Mouse (Mus musculus) large intestine, adult 2 months (tissue): ENCODE data around the gene Gm12216. TPM values are rescaled to one million over a fixed set of nuclear protein-coding genes. Genes with fewer than 3 reads are reported as not detected.
A peak's percentile ranks its signal among the peaks of the same experiment; 100 is the strongest.

Experiments
- DNase-seq: peaks from one replicate; pipeline ENCODE4 v3.0.0-alpha.2; 2012; ENCODE audit warnings: low read depth, low spot score
- WGBS: fragments of 180-500 bp; shearing (Covaris S2); methylation state at CpG from one replicate; pipeline ENCODE4 v1.1.7; 2018; 5-methylcytosine and 5-hydroxymethylcytosine counted together
- polyA plus RNA-seq: library from polyadenylated mRNA; depleted of rRNA; stranded (reverse); fragments of >200 nt; gene quantifications from 2 replicates; pipeline ENCODE4 v1.2.3, GENCODE M21; 2012

Gene Gm12216
- polyA plus RNA-seq, 1 experiment = 15.6 TPM

- no peak for DNase-seq
- 72% methylated on average over 5 of the region's 5 CpGs for WGBS
These were observed 80.6 kb downstream of the Gm12216 start for GRCm38 (mm10) chr11:53778455-53778854.

DNA sequence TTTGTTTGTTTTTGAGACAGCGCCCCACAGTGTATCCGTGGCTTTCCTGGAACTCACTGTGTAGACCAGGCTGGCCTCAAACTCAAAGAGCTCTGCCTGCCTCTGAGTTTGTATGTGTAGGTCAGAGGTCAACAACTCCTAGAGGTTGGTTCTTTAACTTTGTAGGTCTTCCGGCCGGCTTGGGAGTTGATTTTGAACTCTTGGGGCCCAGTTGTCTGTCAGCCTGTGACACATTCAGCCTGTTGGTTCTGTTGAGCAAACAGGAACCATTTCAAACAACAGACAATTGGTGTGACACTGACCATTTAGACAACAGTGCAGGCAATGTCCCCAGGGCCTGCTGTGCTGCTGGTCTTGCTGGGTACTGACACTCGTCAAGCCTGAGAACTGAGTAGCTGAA lies 81.3 kb downstream of the Gm12216 start:
- WGBS = 58% methylated on average over 5 of the region's 5 CpGs
- no peak for DNase-seq

DNA sequence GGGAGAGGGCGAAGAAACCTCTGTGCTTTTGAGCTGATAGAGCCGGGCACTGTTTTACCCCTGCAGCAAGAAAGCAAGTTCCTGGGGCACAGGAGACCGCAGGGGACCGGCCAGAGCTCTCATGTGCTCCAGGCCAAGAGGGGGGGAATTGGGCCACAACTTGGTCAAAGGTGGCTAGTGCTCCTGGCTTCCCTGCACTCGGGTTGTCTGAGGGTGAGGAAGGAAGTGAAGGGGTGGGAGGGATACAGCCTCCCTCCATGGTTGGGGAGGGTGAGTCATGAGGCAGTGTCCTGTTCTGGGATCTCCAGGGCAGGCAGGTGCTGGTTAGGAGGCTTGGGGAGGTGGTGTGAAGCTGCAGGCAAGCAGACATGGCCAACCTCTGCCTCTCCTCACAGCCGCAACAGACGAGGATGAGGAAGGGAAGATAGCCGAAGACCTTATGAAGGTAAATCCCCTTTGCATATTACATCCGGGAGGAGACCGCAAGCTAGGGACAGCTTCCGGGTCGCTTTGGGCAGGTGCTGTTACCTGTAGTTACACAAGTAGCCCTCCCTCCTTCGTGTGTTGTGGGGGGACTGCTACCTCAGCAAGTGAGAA lies 84.3 kb downstream of the Gm12216 start:
- no peak for DNase-seq
- WGBS = 70% methylated on average over 13 of the region's 13 CpGs

DNA sequence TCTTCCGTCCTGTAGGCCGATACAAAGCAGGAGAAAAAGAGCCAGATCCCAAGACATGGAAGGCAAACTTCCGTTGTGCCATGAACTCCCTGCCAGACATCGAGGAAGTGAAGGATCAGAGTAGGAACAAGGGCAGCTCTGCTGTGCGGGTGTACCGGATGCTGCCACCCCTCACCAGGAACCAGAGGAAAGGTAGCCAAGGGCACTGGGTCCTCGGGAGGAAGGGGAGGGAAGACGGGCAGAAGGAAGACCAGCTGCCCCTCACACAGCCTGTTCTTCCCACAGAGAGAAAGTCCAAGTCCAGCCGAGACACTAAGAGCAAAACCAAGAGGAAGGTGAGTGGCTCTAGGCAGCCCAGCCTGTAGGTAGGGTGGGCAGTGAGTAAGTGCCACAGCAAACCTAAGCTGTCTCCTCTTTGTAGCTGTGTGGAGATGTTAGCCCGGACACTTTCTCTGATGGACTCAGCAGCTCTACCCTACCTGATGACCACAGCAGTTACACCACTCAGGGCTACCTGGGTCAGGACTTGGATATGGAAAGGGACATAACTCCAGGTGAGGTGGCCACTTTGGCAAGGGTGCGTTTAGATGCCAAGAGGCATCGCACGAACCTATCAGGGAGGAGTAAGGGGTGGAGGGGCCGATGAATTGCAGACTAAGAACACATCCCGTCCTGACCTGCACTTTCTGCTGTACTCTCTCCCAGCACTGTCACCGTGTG lies 85.3 kb downstream of the Gm12216 start:
- 78% methylated on average over 16 of the region's 16 CpGs for WGBS
- DNase-seq = no peak

GRCm38 (mm10) chr11:53773087-53773486 lies 86.0 kb downstream of the Gm12216 start, which contains the start of gene Gm17334:
Gene Gm17334 (minus strand): TSS chr11:53773187.
- 80% methylated on average over 5 of the region's 5 CpGs for WGBS

DNA sequence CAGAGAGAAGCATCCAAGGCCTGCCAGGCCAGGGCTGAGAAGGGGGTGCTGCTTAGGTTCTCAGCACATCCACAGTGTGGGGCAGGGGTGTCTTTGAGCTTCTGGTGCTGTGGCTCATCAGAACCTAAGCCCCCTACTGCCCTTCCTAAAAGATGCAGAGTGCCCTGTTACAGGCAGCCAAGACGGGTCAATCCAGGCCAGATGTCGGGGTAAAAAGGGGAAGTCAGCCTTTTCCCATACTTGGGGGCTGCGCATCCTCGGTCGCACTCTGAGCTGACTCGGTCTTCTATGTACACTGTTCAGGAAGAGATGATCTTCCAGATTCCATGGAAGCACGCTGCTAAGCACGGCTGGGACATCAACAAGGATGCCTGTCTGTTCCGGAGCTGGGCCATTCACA lies 86.5 kb downstream of the Gm12216 start:
- DNase-seq = no peak
- 71% methylated on average over 9 of the region's 9 CpGs for WGBS

More at GRCm38 (mm10) chr11:53773087-53773486, 86.0 kb downstream of the Gm12216 start, which contains the start of gene Gm17334:
- no peak for DNase-seq

DNA sequence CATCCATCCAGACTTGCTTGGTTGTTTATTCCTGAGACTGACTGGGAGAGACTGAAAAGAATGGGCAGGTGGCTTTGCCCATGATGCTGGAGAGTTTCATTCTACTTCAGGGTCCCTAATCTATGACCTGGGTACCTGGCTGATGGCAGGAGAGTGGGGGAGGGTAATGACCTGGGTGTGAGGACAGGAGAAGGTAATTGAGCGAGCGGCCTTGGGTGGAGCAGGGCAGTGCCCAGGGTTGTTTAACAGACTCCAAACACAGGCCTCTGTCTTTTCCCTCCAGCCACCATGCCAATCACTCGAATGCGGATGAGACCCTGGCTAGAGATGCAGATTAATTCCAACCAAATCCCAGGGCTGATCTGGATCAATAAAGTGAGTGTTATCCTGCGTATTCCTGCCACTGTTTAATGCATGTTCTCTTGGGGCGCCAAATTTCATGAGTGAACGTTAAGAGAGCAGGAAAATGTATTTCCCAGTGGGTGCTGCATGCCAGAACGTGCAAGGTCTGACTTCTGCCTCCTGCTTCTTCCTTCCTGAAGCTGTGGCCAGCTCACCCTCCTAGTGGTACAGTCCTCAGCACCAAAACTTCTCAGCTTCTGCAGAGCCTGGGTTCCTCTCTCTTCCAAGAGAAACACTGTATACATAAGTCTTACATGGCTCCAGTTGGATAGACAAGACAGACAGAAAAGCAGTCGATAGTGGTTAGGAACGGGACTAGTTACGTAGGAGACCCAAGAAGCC lies 87.9 kb downstream of the Gm12216 start:
- no peak for DNase-seq
- 20% methylated on average over 11 of the region's 11 CpGs for WGBS

DNA sequence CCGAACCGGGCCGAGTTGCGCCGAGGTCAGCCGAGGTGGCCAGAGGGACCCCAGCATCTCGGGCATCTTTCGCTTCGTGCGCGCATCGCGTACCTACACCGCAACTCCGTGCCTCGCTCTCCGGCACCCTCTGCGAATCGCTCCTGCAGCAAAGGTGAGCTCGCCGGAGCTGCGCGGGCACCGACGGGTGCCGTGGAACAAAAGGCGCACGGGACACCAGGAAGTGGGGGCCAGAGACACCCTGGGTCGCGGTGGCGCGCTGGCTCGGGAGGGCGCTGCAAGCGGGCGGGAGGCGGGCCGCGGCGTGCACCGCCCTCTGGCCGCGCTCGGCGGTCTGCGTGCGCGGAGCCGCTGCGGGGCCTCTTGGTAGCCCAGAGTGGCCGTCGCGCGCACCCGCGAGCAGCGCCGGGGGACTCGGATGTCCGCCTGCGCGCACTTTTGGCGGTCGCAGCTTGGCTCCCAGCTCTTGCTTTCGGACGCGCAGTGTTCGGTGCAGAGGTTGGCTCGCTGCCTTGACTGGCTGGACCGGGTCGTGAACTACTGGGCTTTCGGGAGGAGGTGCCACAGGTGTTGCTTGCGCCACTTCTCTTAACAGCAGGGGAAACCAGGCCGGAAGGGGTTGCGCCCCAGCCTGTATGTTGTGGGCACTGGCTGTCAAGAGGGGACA lies 88.8 kb downstream of the Gm12216 start:
- WGBS = under 1% methylated on average over 75 of the region's 75 CpGs

GRCm38 (mm10) chr11:53769760-53770124 lies 89.3 kb downstream of the Gm12216 start, which contains the start of gene Irf1:
Gene Irf1 (plus strand): TSS chr11:53770014.
- WGBS = under 1% methylated on average over 40 of the region's 40 CpGs
- DNase-seq = peak; percentile 76

More for the DNA sequence above, 88.8 kb downstream of the Gm12216 start:
- DNase-seq = no peak

DNA sequence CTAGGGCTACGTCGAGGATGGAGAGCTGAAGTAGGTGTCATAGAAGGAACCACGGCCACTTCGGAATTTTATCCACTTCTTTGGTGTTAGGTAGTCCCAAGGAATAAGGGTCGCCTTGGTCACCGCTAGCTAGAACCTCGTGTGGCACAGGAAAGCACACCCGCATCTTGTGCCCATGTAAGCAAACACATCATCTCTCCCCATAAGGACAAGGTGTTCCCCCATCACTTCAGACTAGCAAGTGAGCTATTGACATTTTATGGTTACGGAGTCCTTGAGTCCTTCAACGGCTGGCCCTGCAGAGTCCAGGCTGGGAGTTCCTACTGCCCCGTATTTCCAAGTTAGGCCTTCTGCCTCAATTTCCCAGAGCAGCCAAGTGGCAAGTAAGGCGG lies 89.9 kb downstream of the Gm12216 start:
- WGBS = 48% methylated on average over 12 of the region's 12 CpGs
- no peak for DNase-seq

GRCm38 (mm10) chr11:53768422-53769184 lies 90.5 kb downstream of the Gm12216 start:
- WGBS = 85% methylated on average over 13 of the region's 13 CpGs
- no peak for DNase-seq

DNA sequence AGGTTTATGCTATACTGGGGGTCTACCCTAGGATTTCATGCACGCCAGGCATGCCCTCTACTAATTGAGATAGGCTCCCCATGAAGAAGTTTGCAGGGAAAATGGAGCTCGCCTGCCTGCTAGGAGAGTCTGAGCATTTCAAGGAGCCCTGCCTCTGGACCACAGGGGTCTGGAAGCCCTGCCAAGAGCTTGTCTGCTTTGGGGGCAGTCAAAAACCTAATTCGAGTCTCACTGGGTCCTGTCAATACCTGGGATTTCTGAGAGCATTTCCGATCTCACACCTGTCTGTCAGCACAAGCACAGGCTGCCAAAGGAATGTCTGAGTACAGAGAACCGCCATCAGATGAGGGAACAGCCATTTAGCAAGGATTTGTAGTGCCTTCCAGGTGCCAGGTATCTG lies 94.5 kb downstream of the Gm12216 start:
- 73% methylated on average over 5 of the region's 5 CpGs for WGBS
- no peak for DNase-seq

DNA sequence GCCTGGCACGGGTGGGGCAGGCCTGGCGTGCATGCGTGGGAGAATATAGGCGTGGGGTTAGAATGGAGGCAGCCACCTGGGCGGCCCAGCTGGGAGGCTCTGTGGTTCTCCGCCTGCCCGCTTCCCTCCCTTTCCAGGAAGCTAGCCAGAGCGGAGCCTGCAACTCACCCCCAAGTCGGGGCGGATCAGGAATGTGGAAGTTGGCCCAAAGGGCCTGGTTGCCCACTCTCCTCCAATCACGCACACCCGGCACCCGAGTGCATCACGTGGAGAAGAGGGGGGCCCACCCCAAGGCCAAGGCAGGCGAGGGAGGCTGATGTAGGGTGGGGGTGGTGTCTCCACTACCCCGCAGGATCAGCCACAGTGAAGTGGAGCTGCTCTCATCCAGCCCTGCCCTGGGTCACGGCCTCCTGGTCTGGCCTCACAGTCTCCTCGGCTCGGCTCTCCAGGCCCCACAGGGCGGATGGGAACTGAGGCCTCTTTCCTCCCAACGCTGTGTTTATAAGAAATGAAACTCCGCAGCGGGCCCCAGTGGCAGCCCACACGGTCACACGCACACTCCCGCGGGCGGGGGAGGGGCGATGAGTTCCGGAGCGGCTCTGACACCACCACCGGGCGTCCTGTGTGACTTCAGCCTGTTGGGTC lies 95.4 kb downstream of the Gm12216 start:
- WGBS = 0% methylated on average over 33 of the region's 33 CpGs
- DNase-seq = peak; percentile 58

DNA sequence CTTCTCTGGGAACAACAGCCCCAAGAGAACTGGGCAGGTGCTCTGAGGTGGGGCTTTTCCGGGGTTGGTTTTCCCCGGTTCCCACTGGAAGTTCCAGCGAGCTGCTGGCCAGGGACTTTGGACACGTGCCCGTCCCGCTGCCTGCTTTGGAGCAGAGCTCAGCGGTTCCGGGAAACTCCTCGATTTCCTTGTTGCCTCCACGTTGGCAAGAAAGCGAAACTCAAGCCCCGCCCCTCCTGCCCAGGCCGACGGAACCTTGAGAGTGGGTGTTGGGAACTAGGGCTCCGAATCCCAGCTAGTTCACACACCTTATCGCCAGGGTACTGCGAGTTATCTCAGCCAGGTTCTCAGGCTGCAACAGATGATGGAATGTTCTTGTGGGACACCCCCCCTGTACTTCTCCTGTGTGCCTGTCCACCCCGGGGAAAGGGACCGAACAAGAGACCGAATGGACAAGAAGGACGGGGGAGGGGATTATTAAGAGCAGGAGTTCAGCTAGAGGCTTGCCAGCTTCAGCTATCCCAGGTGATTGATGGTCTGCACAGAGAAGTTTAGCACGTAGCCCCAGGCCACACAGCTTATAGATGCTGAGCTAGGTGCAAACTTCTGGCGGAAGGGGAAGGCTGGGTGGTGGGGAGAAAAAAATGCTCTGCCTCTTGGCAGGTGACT lies 96.1 kb downstream of the Gm12216 start:
- under 1% methylated on average over 23 of the region's 23 CpGs for WGBS
- peak; percentile 92 for DNase-seq

DNA sequence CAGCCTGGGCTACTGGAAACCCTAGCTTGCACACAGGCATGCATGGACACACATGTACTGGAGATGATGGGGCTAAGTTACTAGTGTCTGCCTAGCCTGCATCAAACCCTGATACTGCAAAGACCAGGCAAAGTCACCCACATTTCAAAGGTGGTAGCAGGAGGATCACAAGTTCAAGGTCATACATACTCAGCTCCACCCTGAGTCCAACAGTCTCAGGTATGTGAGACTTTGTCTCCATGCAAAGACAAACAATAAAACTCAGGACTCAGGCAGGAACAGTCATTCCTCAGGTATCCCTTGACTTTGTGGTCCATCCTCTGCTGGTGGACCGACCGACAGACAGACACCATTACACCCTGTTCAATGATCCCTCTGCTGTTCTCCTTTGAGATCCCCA lies 96.6 kb downstream of the Gm12216 start:
- DNase-seq = no peak
- 12% methylated on average over 2 of the region's 2 CpGs for WGBS

GRCm38 (mm10) chr11:53761822-53762221 lies 97.2 kb downstream of the Gm12216 start:
- 15% methylated on average over 2 of the region's 2 CpGs for WGBS
- DNase-seq = no peak

DNA sequence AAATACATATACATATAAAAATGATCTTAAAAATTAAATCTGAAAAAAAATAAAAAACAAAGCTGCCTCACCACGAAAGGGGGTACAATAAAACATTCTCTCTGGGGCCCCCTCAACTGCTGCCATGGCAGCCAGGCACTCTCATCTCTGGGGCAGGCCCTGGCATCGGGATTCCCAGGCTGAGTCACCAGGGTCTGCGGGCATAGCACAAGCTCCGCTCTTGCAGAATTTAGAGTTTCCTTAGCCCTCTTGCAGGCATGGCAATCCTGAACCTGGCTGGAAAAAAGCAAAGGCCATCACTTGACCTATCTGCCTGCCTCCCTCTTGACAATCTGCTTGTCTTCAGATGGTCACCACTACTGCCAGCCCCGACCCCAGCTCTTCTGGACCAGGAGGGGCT lies 97.8 kb downstream of the Gm12216 start:
- 65% methylated on average over 5 of the region's 5 CpGs for WGBS

More for the DNA sequence above, 97.8 kb downstream of the Gm12216 start:
- DNase-seq = no peak
